Mouse (Mus musculus) layer of hippocampus, adult 6 months (tissue): ENCODE measurements around the gene Hvcn1. TPM values are rescaled to one million over a fixed set of nuclear protein-coding genes. Genes with fewer than 3 reads are reported as not detected.

ENCODE experiments used
- long read RNA-seq, 2 experiments: library from polyadenylated mRNA; unstranded; transcript quantifications; one replicate each; pipeline ENCODE4 v2.0.0; 2019 to 2020
- polyA plus RNA-seq: library from polyadenylated mRNA; unstranded; fragments of <200 nt; fragmentation: Nextera tagmentation; gene quantifications from 2 replicates; pipeline ENCODE4 v1.2.3, GENCODE M21; 2021

The Hvcn1 gene
- polyA plus RNA-seq = 3.3 and 3.6 TPM in 2 replicates
- long read RNA-seq, experiment 1, transcript Hvcn1-201 (8 exons, 2,790 nt) = major isoform, 5 of 10 reads
- long read RNA-seq, experiment 1, partial matches to known transcripts = 0 of 10 reads
- long read RNA-seq, experiment 1, other reads (novel, unspliced or antisense) = 5 of 10 reads
- long read RNA-seq, experiment 2, transcript Hvcn1-201 (8 exons, 2,790 nt) = major isoform, 10 of 19 reads
- long read RNA-seq, experiment 2, partial matches to known transcripts = 3 of 19 reads
- long read RNA-seq, experiment 2, other reads (novel, unspliced or antisense) = 4 of 19 reads

DNA sequence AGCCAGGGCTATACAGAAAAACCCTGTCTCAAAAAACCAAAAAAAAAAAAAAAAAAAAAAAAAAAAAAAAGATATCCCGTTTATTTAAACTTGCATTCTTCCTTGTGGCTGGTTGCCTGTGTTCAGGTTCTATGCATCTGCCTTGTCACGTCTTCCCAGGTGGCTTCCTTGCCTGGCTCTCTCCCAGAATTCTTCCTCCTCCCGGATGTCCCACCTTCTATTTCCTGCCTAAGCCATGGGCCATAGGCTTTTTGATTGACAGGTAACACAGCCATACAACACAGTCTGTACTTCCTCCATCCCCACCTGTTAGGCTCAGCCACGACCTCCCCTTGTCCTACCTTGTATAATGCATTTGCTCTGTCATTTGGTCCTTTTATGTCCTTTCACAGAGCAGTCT is at the start of gene Hvcn1:
Gene Hvcn1, plus strand, starts transcription at position 330 of the 400 bp plus-strand sequence.

GRCm38 (mm10) chr5:122157827-122158381 is 48.7 kb upstream of the Hvcn1 start, which contains the start of gene Ppp1cc:
Ppp1cc (plus strand) TSS chr5:122158278.

GRCm38 (mm10) chr5:122263933-122264905 is 57.6 kb downstream of the Hvcn1 start, which contains the start of gene Tctn1:
Tctn1 (minus strand) TSS chr5:122264460.

DNA sequence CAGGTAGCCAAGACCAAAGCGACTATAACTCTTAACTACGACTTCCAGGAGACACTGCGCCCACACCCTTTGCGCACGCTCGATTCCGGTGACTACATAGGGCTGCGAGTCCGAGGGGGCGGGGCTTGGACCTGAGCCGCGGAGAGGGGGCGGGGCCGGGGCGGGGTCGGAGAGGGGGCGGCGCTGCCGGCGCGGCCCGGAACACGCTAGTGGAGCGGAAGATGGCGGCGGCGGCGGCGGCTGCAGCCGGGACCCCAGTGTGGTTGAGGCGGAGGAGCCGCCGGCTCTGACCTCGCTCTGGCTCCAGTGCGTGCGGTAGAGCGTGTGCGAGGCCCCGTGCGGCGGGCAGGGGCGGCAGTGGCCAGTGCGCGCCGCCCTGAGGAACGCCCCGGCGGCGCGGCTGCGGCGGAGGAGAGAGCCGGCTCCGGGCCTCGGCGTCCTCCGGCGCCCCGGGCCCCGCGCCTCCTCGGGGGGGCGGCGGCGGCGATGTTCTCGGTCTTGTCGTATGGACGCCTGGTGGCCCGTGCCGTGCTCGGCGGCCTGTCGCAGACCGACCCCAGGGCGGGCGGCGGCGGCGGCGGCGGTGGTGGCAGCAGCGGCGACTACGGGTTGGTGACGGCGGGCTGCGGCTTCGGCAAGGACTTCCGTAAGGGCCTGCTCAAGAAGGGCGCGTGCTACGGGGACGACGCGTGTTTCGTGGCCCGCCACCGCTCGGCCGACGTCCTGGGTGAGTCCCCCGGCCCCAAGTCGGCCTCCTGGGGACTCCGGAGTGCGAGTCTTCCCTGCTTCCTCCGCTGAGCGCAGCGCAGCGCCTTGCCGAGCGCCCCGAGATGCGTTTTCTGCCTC is 77.8 kb downstream of the Hvcn1 start, which contains the start of gene Pptc7:
Gene Pptc7, plus strand, starts transcription at position 183 of the 846 bp plus-strand sequence.

Other genes starting within 250 kb of the Hvcn1 start
- gene Cux2, start 156.7 kb upstream of the Hvcn1 start, polyA plus RNA-seq = 5.0 and 6.2 TPM in 2 replicates
- 2.2 and 2.8 TPM in 2 replicates for gene Myl2, start 105.9 kb upstream of the Hvcn1 start, polyA plus RNA-seq
- gene Ccdc63, start 66.0 kb upstream of the Hvcn1 start, polyA plus RNA-seq = 0.18 TPM in 1 of 2 replicates, not detected in the other
- gene Ppp1cc, start 48.5 kb upstream of the Hvcn1 start, polyA plus RNA-seq = 32.0 and 37.7 TPM in 2 replicates
- 1.6 and 2.0 TPM in 2 replicates for gene Tctn1, start 57.7 kb downstream of the Hvcn1 start, polyA plus RNA-seq
- gene Pptc7, start 77.6 kb downstream of the Hvcn1 start, polyA plus RNA-seq = 6.9 and 7.2 TPM in 2 replicates
- gene Rad9b, start 147.4 kb downstream of the Hvcn1 start, polyA plus RNA-seq = 4.6 and 5.4 TPM in 2 replicates
- gene Vps29, start 147.6 kb downstream of the Hvcn1 start, polyA plus RNA-seq = 376 and 407 TPM in 2 replicates
- gene Gpn3, start 165.1 kb downstream of the Hvcn1 start, polyA plus RNA-seq = 29.9 and 30.3 TPM in 2 replicates
- gene Fam216a, start 165.6 kb downstream of the Hvcn1 start, polyA plus RNA-seq = 115 and 117 TPM in 2 replicates
- 47.5 and 50.7 TPM in 2 replicates for gene Arpc3, start 185.1 kb downstream of the Hvcn1 start, polyA plus RNA-seq
- 20.0 and 20.7 TPM in 2 replicates for gene Anapc7, start 214.9 kb downstream of the Hvcn1 start, polyA plus RNA-seq